Mouse (Mus musculus): Measurements from ENCODE around the gene Celf2.
"Not testable (repeated sequence)": the region's sequence is repeated elsewhere in the genome, so short reads cannot be mapped to it uniquely, and the experiment has no call there.

Gene Celf2

DNA sequence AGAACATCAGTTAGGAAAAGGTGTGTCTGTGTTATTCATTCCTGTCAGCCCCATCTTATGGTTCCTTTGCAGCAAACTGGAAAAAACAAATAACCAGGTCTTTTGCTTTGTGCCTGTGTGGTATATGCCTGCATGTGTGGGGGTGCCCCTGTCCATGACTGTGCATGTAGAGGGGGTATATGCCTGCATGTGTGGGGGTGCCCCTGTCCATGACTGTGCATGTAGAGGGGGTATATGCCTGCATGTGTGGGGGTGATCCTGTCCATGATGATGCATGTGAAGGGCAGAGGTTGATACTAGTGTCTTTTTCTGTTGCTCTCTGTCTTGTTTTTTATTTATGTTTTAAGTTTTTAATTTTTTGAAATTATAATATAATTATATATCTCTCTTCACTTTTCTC lies 246.7 kb downstream of the Celf2 start:
- DNase-seq (ENCODE audit: low read depth) = not testable (repeated sequence)

DNA sequence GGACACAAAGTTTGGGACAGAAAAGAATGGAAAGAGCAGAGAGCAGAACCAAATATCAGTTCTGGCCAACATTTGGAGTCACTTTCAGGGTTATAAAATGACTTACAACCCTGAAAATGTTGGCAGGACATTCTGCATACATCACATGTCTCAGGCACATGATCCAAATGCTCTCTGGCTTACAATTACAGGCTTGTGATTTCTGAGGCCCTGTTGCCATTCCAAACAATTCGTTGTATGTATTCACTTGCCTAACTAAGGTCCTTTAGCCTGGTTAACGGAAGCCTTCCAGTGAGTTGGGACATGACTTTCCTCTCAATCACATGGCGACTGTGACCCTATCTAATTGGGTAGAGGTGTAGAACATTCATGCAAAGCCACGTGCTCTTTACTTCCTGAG lies 249.2 kb downstream of the Celf2 start:
- no peak for DNase-seq (ENCODE audit: low read depth)

DNA sequence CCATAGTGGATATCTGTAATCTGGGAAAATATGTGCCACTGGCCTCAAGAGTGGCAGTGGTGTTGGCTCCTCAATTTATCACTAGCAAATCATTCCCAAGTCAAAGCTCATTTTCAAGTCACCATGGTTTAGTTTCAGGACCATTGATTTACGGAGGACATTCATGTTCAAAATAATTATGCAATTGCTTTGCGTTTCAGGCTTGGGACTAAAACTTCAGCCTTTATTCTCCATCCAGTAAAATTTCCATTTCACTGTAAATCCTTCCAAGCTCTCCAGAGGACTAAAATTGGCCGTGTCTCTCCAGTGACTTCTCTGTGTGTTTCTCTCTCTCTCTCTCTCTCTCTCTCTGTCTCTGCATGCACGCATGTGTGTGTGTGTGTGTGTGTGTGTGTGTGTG lies 249.7 kb downstream of the Celf2 start:
- DNase-seq (ENCODE audit: low read depth) = no peak

DNA sequence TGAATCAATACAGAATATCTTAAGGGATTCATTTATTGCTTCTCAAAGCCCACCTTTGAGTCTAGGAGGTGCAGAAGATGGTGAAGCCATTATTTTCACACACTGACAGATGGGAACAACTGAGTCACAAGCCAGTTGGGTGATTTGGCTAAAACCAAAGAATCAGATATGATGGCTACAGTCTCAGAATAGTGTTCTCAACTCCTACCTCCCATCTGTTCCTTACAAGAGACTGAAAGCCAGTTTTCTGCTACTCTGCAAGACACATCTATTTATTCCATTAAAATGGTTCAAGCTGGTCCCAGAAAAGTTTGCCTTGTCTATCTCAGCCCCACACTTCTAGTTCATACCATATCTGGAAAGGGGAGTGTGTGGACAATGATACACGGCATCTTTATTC lies 253.3 kb downstream of the Celf2 start:
- DNase-seq (ENCODE audit: low read depth) = no peak

DNA sequence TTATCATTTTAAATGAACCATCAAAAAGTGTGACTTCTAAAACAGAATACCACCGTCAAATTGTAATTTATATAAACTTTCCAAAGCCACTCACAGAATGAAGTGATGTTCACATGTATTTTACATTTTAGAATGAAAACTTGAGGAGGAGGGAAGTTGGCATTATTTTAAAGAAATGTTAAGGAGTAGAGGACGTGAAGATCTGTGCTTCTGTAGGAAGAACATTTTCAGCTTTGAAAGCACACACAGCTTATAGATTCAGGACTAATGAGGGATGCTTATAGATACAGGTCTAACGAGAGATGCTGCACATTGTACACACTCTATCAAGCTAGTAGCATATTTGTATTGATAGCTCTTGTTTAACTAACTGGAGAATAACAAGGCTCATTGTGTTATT lies 254.0 kb downstream of the Celf2 start:
- DNase-seq (ENCODE audit: low read depth) = no peak

DNA sequence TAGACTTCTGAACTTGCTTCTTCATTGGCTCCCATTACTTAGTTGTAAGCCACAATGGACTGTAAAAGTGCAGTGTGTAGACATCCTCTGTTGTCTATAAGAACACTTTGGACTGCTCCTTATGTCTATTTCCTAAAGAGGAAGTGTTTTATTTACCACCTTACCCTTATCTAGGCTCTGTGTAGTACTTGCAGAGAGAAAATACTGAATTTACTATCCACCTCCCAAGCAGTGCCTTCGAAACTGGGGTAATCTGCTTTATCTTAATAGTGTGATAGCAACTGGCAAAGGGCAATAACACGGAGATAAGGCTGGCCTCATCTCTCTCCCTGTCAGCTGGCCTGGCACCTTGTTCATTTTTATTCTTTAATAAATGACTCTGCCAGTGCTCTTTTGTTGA lies 259.0 kb downstream of the Celf2 start:
- DNase-seq (ENCODE audit: low read depth) = no peak

DNA sequence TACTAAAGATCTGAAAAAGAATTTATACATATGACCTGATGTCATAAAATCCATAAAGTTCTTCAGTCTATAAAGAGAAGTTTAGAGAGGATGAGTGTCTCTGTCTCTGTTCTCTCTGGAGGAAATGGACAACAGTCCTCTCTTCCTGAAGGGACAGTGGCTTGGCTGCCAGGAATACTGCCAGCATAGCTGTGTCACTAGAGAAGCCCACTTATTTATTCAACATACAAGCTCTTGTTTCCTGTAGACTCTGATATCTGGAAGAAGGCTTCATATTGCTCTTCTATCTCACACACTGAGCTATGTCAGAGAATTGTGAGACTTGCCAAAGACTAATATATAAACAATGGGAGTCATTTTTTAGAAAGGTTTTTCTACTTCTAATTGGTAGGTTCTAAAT lies 260.4 kb downstream of the Celf2 start:
- DNase-seq (ENCODE audit: low read depth) = no peak

DNA sequence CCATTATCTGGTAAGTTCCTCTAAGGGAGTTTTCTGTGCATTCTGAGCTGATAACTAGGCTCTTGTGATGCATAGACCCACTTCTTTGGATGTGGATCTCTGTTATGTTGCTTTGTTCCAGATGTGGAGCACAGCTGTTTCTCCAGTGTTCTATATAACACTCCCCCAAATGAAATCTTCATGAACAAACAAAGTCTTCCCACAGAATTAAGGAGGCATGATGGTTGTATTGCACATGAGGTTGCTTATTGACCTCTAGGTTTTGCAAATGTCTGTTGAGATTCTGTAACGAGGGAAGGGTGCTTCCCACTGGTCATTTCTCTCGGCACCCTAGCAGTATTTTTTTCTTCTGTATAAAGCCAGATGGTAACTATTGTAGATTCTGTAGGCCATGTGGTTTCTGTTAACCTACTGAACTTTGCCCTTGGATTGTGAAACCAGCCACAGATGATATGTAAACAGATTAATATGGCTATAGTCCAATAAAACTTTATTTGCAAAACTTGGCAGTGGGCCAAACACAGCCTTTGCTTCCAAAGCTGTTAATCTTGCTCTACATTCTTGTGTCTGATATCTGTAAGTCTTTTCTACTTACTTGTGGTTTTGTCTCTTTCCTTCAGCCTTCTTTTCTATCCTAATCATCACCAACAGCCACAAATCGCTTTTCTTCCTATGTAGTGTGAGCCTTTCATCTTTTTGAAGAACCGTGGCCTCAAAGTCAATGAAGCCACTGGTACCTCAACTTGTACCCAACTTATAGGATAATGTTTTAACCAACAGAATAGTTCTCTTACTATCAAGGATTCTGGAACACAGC lies 263.2 kb downstream of the Celf2 start:
- DNase-seq (ENCODE audit: low read depth) = no peak

DNA sequence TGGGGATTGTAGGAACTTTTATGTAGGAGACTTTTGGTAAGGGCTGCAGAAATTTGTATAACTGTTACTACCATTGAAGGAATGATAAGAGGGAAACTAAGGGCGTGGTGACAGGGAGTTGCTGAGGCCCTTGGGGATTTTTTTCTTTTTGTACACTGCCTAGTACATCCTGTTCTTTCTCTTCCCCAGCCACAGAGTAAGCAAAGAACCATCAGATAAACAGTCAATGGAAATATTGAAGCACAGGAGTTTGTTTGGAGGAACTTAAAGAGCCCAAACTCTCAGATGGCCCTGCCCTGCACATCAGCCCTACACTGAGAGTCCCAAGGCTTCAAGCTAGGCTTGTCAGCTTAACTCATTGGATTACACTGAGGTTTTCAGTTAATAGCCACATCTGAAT lies 267.2 kb downstream of the Celf2 start:
- DNase-seq (ENCODE audit: low read depth) = no peak

DNA sequence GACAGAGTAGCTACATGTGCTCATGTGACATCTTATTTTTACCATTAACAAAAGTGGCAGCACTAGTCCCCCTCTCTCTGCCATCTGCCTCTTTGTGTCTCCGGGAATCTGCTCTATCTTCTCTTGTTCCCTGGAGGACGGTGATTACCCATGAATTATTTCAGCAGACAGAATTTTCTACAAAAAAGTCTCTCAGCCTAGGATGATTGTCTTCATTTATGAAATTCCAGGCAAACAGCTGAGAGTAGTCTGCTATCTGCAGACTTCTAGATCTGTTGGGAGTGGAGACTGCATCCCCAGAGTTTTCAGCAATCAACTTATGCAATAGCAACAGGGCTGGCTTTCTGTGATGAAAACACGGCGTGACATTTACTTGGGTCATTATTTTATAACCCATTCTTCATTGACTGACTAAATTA lies 267.8 kb downstream of the Celf2 start:
- DNase-seq (ENCODE audit: low read depth) = no peak

DNA sequence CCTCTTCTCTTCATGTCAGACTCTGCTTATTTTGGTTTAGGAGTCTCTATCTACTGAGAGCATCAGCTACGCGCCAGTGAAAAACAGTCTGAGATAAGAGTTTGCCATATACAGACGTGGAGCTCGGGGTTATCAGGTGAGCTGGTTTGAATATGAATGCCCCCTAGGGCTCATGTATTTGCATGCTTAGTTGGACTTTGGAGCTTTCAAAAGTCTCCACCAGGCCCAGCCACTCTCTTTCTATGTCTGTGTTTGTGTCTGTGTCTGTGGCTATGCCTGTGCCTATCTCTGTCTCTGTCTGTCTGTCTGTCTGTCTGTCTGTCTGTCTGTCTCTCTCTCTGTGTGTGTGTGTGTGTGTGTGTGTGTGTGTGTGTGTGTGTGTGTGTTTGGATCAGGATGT lies 272.1 kb downstream of the Celf2 start:
- no peak for DNase-seq (ENCODE audit: low read depth)

DNA sequence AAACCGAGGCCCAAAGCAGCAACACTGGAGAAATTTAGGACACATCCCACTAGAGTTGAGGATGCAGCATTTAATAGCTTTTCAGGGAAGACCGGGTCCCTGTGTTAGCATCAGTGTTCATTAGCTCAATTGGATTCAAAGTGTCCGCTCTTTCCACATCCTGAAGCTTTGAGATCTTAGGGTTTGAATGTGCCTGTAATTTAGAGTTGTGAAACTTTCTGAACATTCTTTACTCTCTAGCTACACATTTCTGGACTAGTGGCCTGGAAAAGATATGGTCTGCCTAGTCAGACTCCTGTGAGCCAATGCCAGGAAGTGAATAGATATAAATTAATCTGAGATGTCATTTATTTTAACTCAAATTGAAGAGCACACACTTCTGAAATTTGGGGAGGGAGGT lies 272.9 kb downstream of the Celf2 start:
- DNase-seq (ENCODE audit: low read depth) = no peak

DNA sequence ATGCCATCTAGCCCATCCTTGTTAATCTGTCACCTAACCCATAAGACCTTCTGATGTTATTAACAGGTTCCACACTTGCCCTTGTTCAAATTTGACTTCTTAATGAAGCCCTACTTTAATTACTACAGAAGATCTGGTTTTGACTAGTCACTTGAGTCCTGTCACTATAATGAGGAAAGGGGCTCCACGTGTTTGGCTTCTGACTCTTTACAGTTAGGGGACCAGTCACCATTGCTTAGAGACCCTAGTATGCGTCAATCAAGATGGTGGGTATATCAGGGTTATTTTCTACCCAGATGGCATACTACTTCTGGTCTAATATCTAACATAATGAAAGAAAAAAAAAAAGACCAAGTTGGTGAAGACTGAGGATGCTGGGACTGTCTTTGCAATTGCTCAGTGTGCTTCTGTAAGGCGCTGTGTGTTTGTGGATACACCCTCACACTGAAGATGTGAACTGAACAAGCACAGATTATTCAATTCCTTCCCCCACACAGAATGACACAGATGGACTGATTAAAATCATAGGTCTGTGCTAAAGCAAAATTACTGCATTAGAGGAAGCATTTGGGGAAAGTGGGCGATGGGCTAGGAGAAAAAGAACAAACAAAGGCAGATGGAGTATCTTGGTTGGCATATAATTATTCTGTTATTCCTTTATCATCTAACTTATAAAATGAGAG lies 274.2 kb downstream of the Celf2 start:
- DNase-seq (ENCODE audit: low read depth) = no peak

DNA sequence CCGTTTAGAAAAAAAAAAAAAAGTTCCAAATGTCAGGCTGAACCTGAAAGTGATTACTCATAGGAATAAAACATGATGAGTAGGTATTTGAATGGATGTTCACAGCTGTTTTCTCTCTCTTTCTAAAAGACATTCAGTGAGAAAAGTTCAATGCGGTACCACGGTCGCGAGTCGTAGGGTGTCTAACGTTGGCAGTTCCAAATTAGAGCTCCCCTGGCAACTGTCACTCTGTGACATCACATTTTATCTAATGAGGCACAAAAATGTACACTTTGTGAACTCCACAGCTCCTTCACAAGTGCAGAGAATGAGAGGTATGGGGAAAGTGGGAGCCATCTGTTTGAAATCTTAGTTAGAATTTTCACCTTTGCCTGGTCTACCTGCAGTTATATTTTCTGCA lies 274.8 kb downstream of the Celf2 start:
- no peak for DNase-seq (ENCODE audit: low read depth)

DNA sequence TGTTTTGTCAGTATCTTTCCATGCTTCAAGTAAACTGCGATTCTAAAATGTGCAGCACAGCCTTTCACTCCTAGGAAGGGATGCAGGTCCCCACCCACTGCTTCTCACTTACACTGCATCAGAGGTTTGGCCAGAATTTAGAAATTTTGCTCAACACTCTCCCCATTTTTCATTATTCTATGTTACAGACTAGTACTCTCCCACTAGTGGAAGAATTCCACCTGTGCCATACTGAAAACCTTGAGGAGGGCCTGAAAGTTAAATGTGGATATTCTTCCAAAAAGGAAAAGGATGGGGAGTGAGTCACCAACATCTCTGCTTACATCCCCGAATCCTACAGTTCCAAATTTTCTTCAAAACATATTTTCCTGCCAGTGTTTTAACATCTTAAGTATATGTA lies 276.0 kb downstream of the Celf2 start:
- no peak for DNase-seq (ENCODE audit: low read depth)

DNA sequence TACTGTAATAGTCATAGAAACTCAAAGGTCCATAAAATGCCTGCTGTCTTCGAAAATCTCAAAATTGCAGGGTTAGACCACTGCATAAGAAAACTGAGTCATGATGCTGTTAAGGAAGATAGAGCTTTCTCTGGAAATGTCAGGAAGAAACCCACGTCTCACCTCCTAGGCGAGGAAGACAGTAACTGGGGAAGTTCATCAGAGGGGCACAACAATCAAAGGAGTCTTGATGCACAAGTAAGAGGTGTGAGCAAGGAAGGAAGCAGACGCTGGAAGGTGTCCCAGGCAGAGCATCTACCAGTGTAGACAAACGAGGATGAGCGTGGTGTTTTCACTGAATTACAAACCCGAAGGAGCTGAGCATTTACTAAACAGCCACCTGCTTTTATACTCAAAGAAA lies 282.6 kb downstream of the Celf2 start:
- DNase-seq (ENCODE audit: low read depth) = no peak

DNA sequence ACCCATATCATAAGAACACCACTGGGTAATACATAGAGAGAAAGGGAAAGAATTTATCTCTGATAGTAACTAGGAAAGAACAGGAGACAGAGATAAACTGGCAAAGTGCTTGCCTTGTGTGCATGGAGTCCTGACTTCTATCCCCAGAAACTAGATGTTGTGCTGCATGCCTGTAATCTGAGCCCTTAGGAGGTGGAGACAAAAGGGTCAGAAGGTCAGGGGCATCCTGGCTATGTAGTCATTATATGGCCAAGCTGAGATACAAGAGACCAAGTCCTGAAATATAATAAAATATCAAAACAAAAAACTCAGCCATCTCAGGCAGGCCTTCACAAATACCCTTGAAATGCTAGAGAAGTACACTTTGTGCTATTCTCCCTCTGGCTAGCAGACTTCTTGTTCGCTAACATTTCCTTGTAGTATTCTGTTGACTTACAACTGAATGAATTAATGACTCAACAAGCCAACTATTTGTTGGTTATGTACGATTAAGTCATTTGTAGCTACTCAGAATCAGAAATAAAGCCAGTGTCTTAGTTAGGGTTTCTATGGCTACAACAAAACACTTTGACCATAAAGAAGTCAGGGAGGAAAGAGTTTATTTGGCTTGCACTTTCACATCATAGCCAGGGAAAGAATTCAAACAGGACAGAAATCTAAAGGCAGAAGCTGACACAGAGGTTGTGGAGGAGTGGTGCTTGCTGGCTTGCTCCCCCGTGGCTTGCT lies 284.9 kb downstream of the Celf2 start:
- DNase-seq (ENCODE audit: low read depth) = no peak

DNA sequence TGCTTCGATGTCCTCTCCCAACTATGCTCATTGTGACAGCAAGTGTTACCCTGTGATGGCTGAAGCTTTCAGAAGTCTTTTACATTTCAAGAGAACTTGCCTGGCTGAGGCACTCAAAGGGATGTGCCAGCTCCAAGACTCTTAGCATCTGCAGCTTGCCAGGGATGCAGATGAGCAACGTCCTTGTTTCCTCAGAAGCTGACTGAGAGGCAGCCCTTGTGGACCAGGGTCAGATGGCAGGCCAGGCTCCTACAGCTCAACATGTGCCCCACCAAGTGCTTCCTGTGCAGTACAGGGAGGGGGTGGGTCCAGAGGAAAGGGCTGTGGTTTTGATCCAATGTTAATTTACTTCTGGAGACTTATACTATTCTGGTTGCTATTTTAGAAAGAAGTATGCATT lies 285.8 kb downstream of the Celf2 start:
- DNase-seq (ENCODE audit: low read depth) = no peak

DNA sequence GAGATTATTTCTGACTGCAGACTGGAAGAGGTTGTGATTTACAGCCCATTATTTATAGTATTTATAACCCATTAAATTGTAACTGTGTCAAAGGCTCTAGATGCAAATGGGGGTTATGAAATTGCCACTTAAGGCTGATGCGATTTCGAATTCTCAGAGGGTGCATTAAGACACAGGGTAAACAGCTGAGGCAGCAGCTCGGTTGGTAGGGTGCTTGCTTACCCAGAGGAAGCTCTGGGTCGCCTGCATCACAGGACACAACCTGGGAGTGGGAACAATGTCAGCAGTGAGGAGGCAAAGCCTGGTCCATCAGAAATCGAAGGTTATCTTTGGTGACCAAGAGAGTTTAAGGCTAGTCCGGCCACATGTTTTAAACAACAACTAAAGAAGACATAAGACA lies 286.5 kb downstream of the Celf2 start:
- DNase-seq (ENCODE audit: low read depth) = no peak

DNA sequence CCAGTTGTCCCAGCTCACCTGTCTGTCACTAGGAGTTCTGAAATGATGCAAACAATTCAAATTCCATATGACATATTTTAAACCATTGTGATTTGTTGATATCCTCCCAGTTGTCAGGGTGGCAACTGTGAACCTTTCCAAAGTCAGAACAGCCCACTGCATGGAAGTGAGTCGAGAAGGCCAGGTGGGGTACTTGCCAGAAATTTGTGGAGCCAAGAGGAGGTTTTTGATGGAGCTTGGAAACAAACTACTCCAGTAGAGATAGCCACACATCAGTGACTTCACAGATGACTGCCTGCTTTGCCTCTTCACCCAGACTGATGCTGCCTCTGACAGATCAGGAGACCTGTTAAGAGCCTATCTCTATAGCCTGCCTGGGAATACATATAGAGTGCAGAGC lies 287.5 kb downstream of the Celf2 start:
- no peak for DNase-seq (ENCODE audit: low read depth)

DNA sequence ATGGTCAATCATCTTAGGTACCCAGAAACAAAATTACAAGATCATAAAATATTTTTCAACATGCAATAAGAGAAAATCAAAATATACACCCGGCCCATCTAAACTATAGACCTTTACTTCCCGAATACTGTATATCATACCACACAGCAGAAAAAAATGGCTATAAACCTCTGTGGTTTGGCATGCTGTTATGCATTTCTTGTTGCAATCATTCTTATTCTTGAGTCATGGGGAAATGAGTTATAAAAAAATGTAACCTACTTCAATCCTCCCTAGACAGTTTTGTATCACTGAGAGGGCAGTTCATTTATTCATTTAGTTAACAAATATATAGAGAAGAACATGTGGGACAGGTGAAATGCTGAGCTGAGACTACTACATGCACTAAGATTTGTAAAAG lies 291.3 kb downstream of the Celf2 start:
- no peak for DNase-seq (ENCODE audit: low read depth)

DNA sequence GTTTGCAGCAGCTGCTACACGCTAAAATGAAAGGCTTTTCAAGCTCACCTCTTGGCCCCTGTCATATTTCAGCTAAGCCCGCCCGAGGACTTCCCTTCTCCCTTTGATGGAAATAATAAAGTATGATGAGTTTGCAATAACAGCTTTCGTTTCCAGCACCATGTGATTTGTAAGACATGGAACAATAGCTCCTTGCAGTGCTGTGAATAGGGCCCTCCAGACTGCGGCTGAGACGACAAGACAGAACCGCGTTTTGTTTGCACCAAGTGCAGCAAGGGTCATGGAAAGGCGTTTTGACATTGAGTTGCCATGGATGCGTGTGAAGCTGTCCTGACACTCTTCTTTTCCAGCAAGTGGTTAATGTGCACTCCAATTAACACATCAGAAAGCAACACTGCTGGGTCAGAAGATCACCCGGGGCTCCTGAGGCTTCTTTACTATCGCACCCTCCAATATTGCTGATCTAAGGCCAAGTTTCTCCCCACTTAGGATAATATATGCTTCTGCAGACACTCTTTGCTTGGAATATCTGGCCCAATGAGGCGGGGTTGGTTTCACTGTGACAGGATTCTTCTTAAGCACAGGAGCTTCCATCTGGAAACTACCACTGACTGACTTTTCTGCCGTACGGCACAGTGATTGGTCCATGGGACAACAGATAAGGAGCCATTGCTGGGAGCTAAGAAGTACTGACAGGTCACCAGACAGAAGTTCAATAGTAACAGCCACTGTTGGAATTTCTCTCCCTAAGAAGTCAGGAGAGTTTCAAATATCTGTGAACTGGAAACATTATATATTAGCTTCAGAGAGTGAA lies 301.5 kb downstream of the Celf2 start:
- no peak for DNase-seq (ENCODE audit: low read depth)
